Mouse (Mus musculus) liver, embryonic 12.5 days (tissue): Measurements from ENCODE around the gene C1qtnf1. TPM values are rescaled to one million over a fixed set of nuclear protein-coding genes. Genes with fewer than 3 reads are reported as not detected.

ENCODE experiments used
- ATAC-seq: fragments of 200-750 bp; cut with Nextera tagmentation; 2 replicates; pipeline ENCODE4 v1.8.0; 2017; ENCODE audit warnings: moderate number of reproducible peaks, mild to moderate bottlenecking, moderate library complexity
- H3K27ac ChIP-seq: fragments of 300-500 bp; sonication (generic); 2 replicates; pipeline ENCODE4 v1.5.1; 2016; ENCODE audit warnings: mild to moderate bottlenecking
- H3K27me3 ChIP-seq: fragments of 300-500 bp; sonication (generic); replicated peaks from 2 replicates; pipeline ENCODE4 v1.6.1; 2016; ENCODE audit warnings: mild to moderate bottlenecking, moderate library complexity
- H3K36me3 ChIP-seq: fragments of 300-500 bp; sonication (generic); 2 replicates; pipeline ENCODE4 v1.6.1; 2016; ENCODE audit warnings: mild to moderate bottlenecking, moderate library complexity
- H3K4me1 ChIP-seq: fragments of 300-500 bp; sonication (generic); 2 replicates; pipeline ENCODE4 v1.6.1; 2016
- H3K4me2 ChIP-seq: fragments of 300-500 bp; sonication (generic); 2 replicates; pipeline ENCODE4 v1.6.1; 2016; ENCODE audit warnings: mild to moderate bottlenecking, moderate library complexity
- H3K4me3 ChIP-seq: fragments of 300-500 bp; sonication (generic); 2 replicates; pipeline ENCODE4 v1.5.1; 2016; ENCODE audit warnings: mild to moderate bottlenecking, moderate library complexity
- H3K9ac ChIP-seq: fragments of 300-500 bp; sonication (generic); 2 replicates; pipeline ENCODE4 v1.6.1; 2016; ENCODE audit warnings: mild to moderate bottlenecking, moderate library complexity
- H3K9me3 ChIP-seq: fragments of 300-500 bp; sonication (generic); replicated peaks from 2 replicates; pipeline ENCODE4 v1.6.1; 2016; ENCODE audit warnings: mild to moderate bottlenecking, moderate library complexity
- WGBS: fragments of 180-500 bp; shearing (Covaris S2); methylation state at CpG from one replicate; pipeline ENCODE4 v1.1.7; 2016; ENCODE audit not compliant: insufficient replicate concordance; 5-methylcytosine and 5-hydroxymethylcytosine counted together
- polyA plus RNA-seq: library from polyadenylated mRNA; unstranded; fragments of >200 nt; fragmentation: Nextera tagmentation; extraction: Ambion mirVana; gene quantifications from 2 replicates; pipeline ENCODE4 v1.2.1, GENCODE M21; 2016

Gene C1qtnf1
- polyA plus RNA-seq, 1 experiment from 2014 or later, result 1.8 TPM

DNA sequence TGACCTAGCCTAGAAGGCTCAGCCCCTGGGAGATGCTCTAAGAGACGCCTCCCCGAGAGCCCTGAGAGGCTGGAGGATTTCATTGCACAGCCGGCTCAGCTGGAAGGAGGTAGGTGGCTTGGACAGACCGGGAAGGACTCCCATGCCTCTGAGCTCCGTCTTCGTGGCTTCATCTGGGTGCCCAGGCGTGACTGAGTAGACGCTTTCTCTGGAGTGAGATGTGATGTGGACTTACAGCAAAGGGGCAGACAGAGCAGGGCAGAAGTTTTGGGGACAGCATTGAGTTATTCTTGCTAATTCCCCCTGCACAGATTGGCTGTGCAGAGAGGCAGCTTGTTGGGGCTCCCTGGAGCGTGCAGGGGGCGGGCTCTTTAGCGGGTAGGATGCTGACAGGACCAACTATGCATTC is 461 bp downstream of the C1qtnf1 start:
- H3K4me2 ChIP-seq, result peak overlapping the region; percentile 38
- peak overlapping the region; percentile 15; the same call in 1 of the 2 replicates for H3K4me3 ChIP-seq
- ATAC-seq, result no peak
- H3K4me1 ChIP-seq, result peaks cover 25% of the 10 kb centered on the region
- peaks cover 55% of the 10 kb centered on the region for H3K27me3 ChIP-seq
- H3K9me3 ChIP-seq, result no peaks in the 10 kb centered on the region
- WGBS, result 11% methylated on average over 11 of the region's 11 CpGs
- H3K9ac ChIP-seq, result peak overlapping the region; percentile 29; the same call in 1 of the 2 replicates
- no peaks in the 10 kb centered on the region for H3K36me3 ChIP-seq
- peak overlapping the region; percentile 28; the same call in 1 of the 2 replicates for H3K27ac ChIP-seq

DNA sequence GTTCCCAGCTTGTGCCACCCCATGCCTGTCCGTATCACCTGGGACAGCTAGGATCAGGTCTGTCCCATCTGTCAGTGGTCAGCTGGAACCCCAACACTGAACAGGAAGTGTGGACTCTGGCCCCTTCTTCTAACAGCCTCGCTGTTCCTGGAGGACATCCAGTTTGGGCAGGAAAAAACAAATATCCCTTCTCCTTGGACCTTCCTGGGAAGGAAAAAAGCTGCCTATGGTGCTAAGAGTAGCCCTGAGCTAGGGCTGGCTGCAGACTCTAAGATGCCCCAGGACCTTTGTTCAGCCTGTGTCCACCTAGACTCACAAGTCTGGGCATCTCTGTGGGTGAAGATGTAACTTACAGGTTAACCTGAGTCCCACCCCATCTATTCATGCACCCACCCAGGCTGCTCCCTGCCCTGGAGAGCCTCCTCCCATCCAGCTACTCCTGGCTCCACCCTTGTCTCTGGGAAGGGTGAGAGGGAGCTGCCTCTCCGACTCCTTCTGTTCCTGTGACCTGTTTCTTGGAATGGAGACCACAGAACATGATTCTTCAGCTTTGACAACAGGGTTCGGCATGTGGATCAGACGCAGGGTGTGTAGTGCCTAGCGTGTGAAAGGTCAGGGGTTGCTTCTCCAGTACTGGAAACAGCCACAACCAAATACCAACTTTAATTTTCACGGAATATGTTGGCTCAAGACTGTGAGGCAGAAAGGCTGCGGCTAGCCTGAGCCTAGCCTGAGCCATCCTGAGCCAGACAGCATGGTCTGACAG is 1.1 kb downstream of the C1qtnf1 start:
- Histone ChIP-seq H3K27me3 (peaks cover 55% of the 10 kb centered on the region), H3K9ac (peak overlapping the region; percentile 29; the same call in 1 of the 2 replicates), H3K36me3 (no peaks in the 10 kb centered on the region), H3K4me2 (peak overlapping the region; percentile 38), H3K9me3 (no peaks in the 10 kb centered on the region), H3K27ac (0 out of 2 replicates have a peak overlapping the region, but pooled peaks have one; percentile 17), H3K4me3 (peak overlapping the region; percentile 15; the same call in 1 of the 2 replicates), H3K4me1 (peaks cover 24% of the 10 kb centered on the region)
- 53% methylated on average over 8 of the region's 8 CpGs for WGBS
- ATAC-seq, result no peak

DNA sequence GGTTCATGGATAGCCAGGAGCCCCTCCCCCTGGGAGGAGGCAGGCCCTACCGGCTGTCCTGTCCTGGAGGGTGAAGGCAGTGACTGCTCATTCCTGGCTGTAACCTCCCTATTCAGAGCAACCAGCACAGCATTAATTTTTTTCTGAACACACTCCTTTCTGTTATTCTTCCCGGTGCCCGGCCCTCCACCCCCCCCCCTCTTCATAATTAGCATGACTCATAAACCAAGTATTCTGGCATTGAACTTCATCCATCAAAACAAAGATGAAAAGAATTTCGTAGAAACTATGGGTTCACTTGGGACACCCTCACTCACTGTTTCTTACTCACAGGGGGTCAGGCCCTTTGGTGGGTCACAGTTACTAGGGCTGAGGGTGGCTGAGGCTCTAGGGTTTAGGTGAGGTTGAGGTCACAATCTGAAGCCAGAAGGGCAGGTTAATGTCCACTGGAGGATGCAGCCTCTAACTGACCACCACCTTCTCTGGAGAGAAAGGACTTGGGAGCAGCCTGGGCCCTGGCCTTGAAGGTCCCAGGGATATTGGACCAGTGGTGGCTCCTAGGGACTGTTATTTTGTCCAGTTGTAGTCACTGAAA is 2.4 kb downstream of the C1qtnf1 start:
- H3K4me3 ChIP-seq, result no peak overlapping the region
- ATAC-seq, result no peak
- H3K4me2 ChIP-seq, result no peak overlapping the region; the same call in 1 of the 2 replicates
- no peaks in the 10 kb centered on the region for H3K36me3 ChIP-seq
- H3K9me3 ChIP-seq, result no peaks in the 10 kb centered on the region
- no peak overlapping the region for H3K9ac ChIP-seq
- WGBS, result 55% methylated on average over 4 of the region's 4 CpGs
- no peak overlapping the region for H3K27ac ChIP-seq
- peaks cover 24% of the 10 kb centered on the region for H3K4me1 ChIP-seq
- peaks cover 52% of the 10 kb centered on the region for H3K27me3 ChIP-seq

GRCm38 (mm10) chr11:118431100-118431948 is 3.3 kb downstream of the C1qtnf1 start:
- 76% methylated on average over 16 of the region's 16 CpGs for WGBS
- no peak overlapping the region for H3K9ac ChIP-seq
- peaks cover 46% of the 10 kb centered on the region for H3K27me3 ChIP-seq
- ATAC-seq, result no peak
- H3K27ac ChIP-seq, result no peak overlapping the region
- no peak overlapping the region for H3K4me2 ChIP-seq
- peaks cover 24% of the 10 kb centered on the region for H3K4me1 ChIP-seq
- H3K9me3 ChIP-seq, result no peaks in the 10 kb centered on the region
- H3K4me3 ChIP-seq, result no peak overlapping the region
- H3K36me3 ChIP-seq, result no peaks in the 10 kb centered on the region

DNA sequence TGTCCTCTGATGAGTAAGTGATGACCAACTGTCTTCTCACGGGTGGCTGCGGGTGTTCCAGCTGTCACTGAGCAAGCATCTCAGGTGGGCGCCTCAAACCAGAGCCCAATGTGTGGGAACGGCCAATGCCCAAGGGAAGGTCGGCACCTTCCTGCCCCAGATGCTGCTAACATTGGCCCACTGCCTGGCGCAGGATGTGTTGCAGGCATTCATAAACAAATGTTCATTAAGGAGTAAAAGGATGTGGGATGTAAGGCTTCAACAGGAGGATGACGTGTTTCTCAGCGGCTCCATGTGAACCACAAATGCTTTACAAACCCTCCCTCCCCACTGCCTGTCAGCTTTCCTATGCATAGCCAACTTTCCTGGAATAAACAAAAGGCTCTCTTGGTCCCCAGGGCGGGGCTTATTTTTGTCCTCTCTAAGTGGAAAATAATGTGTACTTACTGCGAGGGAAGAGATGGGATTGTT is 5.4 kb downstream of the C1qtnf1 start:
- ATAC-seq, result no peak
- Histone ChIP-seq H3K27me3 (peaks cover 30% of the 10 kb centered on the region), H3K4me2 (peak overlapping the region; percentile 37), H3K27ac (no peak overlapping the region), H3K9me3 (no peaks in the 10 kb centered on the region), H3K4me3 (no peak overlapping the region), H3K9ac (no peak overlapping the region), H3K36me3 (no peaks in the 10 kb centered on the region), H3K4me1 (peaks cover 16% of the 10 kb centered on the region)
- 55% methylated on average over 10 of the region's 10 CpGs for WGBS

GRCm38 (mm10) chr11:118434093-118434492 is 6.1 kb downstream of the C1qtnf1 start:
- Histone ChIP-seq H3K9me3 (no peaks in the 10 kb centered on the region), H3K4me1 (peaks cover 20% of the 10 kb centered on the region), H3K4me2 (peak overlapping the region; percentile 37), H3K9ac (no peak overlapping the region), H3K4me3 (no peak overlapping the region), H3K36me3 (no peaks in the 10 kb centered on the region), H3K27ac (no peak overlapping the region), H3K27me3 (peaks cover 23% of the 10 kb centered on the region)
- WGBS, result 22% methylated on average over 13 of the region's 13 CpGs
- no peak for ATAC-seq

DNA sequence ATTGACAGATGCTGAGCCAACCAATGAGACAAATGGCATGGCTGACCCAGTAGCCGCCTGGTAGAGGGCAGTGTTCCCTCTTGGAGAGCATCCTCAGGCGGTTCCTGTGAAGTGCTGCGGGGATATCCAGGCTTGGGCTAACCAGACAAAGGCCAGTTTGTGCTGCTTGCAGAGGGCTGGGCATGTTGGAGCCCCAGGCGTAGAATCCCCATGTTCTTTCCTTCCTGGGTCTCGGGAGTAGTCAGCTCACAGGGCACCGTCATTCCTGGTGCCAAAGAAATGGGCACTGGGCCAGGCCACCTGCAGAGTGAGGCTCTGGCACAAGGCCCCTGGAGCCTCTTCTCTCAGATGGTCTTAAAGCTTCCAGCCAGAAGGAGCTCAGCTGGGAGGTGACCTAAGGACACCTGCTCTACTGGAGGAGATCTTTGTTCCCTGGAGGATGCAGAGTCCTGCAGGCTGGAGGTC is 8.5 kb downstream of the C1qtnf1 start:
- Histone ChIP-seq H3K4me3 (no peak overlapping the region), H3K4me2 (no peak overlapping the region), H3K4me1 (peaks cover 17% of the 10 kb centered on the region), H3K36me3 (no peaks in the 10 kb centered on the region), H3K9me3 (no peaks in the 10 kb centered on the region), H3K9ac (no peak overlapping the region), H3K27me3 (peaks cover 19% of the 10 kb centered on the region), H3K27ac (no peak overlapping the region)
- 40% methylated on average over 6 of the region's 6 CpGs for WGBS
- no peak for ATAC-seq

DNA sequence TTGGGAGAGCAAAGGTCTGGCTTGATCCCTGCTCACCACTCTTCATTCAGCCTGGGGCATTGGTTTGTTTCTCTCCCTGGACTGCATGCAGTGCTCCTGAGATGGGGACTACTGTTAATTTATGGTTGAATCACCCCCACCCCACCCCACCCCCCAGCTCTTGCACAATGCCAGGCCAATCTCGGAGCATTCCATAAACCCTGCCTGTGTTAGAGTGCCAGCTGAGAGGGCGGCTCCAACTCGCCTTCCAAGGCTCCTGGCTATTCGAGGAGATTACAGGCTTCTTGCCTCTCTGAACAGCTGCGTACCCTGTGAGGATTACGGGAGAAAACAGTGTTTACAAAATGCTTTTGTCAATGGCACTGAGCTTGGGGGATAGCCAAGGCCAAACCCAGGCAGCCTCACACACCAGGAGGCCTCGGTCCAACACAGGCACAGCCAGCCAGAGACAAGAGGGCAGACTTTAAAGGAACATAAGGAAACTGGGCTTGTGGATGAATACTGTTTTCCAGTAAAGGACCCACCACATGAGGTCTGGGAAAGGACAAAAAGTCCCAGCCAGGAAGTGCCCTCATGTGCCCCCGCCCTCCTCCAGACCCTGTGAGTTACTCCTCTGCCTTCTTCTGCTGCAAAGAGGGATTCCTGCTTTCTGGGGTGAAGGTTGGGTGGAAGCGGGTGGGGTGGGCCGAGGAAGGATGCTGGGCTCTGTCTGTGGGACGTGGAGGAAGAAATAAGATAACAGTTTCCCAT is 10.8 kb downstream of the C1qtnf1 start:
- Histone ChIP-seq H3K4me3 (no peak overlapping the region), H3K4me1 (peaks cover 14% of the 10 kb centered on the region), H3K9ac (no peak overlapping the region), H3K27ac (no peak overlapping the region), H3K9me3 (no peaks in the 10 kb centered on the region), H3K27me3 (peaks cover 16% of the 10 kb centered on the region), H3K36me3 (no peaks in the 10 kb centered on the region), H3K4me2 (no peak overlapping the region)
- no peak for ATAC-seq
- WGBS, result 41% methylated on average over 11 of the region's 11 CpGs

DNA sequence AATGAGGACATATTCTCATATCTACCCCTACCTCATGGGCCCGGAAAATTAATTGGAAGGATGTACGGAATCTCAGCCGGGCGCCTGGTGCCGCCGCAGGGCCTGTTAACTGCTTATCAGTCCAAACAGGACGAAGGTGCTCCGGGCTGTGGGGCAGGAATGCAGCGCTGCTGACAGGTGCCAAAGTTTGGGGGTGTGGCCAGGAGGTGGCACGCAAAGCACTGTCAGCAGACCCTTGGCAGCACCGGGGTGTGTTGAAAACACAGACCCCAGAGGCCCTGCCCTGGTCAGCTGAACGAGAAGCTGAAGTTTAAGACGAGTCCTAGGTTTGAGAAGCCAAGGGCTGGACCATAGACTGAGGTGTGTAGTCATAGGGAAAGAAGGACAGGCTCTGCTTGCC is 14.7 kb downstream of the C1qtnf1 start:
- no peak for ATAC-seq
- 68% methylated on average over 13 of the region's 13 CpGs for WGBS
- Histone ChIP-seq H3K4me1 (peaks cover 13% of the 10 kb centered on the region; the same call in 1 of the 2 replicates), H3K4me3 (no peak overlapping the region), H3K27ac (no peak overlapping the region), H3K27me3 (peaks cover 18% of the 10 kb centered on the region), H3K4me2 (no peak overlapping the region), H3K9ac (no peak overlapping the region), H3K36me3 (no peaks in the 10 kb centered on the region), H3K9me3 (no peaks in the 10 kb centered on the region)

DNA sequence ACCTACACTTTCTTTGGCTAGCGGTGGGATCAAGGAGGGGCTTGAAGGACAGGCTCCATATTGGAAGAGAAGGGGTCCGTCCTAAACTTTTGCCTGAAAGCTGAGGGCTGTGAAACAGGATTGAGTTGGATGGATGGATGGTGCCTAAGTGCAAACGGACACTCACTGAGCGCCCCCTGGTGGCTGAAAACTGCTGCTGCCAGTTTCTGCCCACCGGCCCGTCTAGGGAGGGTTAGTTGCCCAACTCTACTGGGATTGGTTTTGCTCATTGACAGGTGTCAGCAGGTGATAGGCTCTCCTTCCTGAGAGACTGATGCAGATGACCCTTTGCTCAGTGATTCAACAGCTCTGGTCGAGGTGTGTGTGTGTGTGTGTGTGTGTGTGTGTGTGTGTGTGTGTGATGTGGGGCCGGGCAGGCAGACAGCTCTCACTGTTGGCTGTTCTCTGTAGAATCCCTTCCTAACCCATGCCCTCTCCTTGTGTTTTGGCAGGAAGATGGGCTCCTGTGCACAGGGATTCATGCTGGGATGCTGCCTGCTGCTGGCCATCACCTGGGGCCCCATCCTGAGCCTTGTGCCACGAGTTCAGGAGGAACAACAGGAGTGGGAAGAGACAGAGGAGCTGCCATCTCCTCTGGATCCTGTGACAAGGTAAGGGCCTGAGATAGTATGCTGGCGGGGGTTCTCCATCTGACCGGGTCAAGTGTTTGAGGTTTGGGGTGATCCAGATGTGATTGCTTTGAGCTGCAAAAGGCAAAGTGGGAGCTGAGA is 15.4 kb downstream of the C1qtnf1 start:
- Histone ChIP-seq H3K27me3 (peaks cover 18% of the 10 kb centered on the region), H3K9ac (no peak overlapping the region), H3K4me1 (peaks cover 12% of the 10 kb centered on the region; the same call in 1 of the 2 replicates), H3K4me2 (no peak overlapping the region), H3K27ac (no peak overlapping the region), H3K9me3 (no peaks in the 10 kb centered on the region), H3K4me3 (no peak overlapping the region), H3K36me3 (no peaks in the 10 kb centered on the region)
- 26% methylated on average over 11 of the region's 11 CpGs for WGBS
- ATAC-seq, result 0 out of 2 replicates have a peak, but pooled peaks have one; percentile 24
